Mouse (Mus musculus) stomach, embryonic 16.5 days (tissue): ENCODE results near the gene Acsm1. TPM values are rescaled to one million over a fixed set of nuclear protein-coding genes. Genes with fewer than 3 reads are reported as not detected.
"Not testable (repeated sequence)": the region's sequence is repeated elsewhere in the genome, so short reads cannot be mapped to it uniquely, and the experiment has no call there.

Experiments
- ATAC-seq: fragments of 200-750 bp; cut with Nextera tagmentation; 2 replicates; pipeline ENCODE4 v1.8.0; 2017; ENCODE audit warnings: moderate number of reproducible peaks, moderate TSS enrichment; ENCODE audit not compliant: insufficient read depth, low FRiP score
- H3K27ac ChIP-seq: fragments of 300-500 bp; sonication (generic); 2 replicates; pipeline ENCODE4 v1.5.1; 2014; ENCODE audit warnings: low read length
- H3K27me3 ChIP-seq: fragments of 300-500 bp; sonication (generic); 2 replicates; pipeline ENCODE4 v1.6.1; 2014; ENCODE audit warnings: low read length, control low read depth, mixed read lengths; ENCODE audit not compliant: control insufficient read depth, insufficient read depth
- H3K36me3 ChIP-seq: fragments of 300-500 bp; sonication (generic); 2 replicates; pipeline ENCODE4 v1.6.1; 2014; ENCODE audit warnings: low read length; ENCODE audit not compliant: control insufficient read depth, insufficient read depth
- H3K4me1 ChIP-seq: fragments of 300-500 bp; sonication (generic); 2 replicates; pipeline ENCODE4 v1.6.1; 2014; ENCODE audit warnings: low read length, control low read depth, mixed read lengths; ENCODE audit not compliant: control insufficient read depth, insufficient read depth
- H3K4me2 ChIP-seq: fragments of 300-500 bp; sonication (generic); 2 replicates; pipeline ENCODE4 v1.6.1; 2014; ENCODE audit warnings: low read depth, low read length, mixed read lengths
- H3K4me3 ChIP-seq: fragments of 300-500 bp; sonication (generic); replicated peaks from 2 replicates; pipeline ENCODE4 v1.5.1; 2014; ENCODE audit warnings: mild to moderate bottlenecking, low read length
- H3K9ac ChIP-seq: fragments of 300-500 bp; sonication (generic); 2 replicates; pipeline ENCODE4 v1.6.1; 2014; ENCODE audit warnings: low read length
- H3K9me3 ChIP-seq: fragments of 300-500 bp; sonication (generic); replicated peaks from 2 replicates; pipeline ENCODE4 v1.6.1; 2016; ENCODE audit warnings: low read length, control low read depth; ENCODE audit not compliant: control insufficient read depth
- WGBS: fragments of 180-500 bp; shearing (Covaris S2); extraction: QIAGEN DNeasy Blood & Tissue Kit; methylation state at CpG from one replicate; pipeline ENCODE4 v1.1.7; 2014; 5-methylcytosine and 5-hydroxymethylcytosine counted together
- polyA plus RNA-seq: library from polyadenylated mRNA; unstranded; fragments of >200 nt; fragmentation: Nextera tagmentation; extraction: Ambion mirVana; gene quantifications from 2 replicates; pipeline ENCODE4 v1.2.1, GENCODE M21; 2015

Gene Acsm1
- 0.25 and 0.56 TPM in 2 replicates for polyA plus RNA-seq

- no peaks in the 10 kb centered on the region for H3K4me1 ChIP-seq
- H3K9ac ChIP-seq = no peak within 1 kb of the TSS
- no peak for ATAC-seq
- H3K4me2 ChIP-seq = no peak within 1 kb of the TSS
- WGBS = 68% methylated on average over 5 of the region's 5 CpGs
- H3K27ac ChIP-seq = no peak within 1 kb of the TSS
- H3K36me3 ChIP-seq = no peaks in the 10 kb centered on the region
- no peak within 1 kb of the TSS for H3K4me3 ChIP-seq
- H3K27me3 ChIP-seq = no peaks in the 10 kb centered on the region
- H3K9me3 ChIP-seq = no peaks in the 10 kb centered on the region
These were observed at the start of gene Acsm1 for GRCm38 (mm10) chr7:119606664-119607076. Gene Acsm1, plus strand, starts transcription at chr7:119607026.

- H3K27me3 ChIP-seq = no peaks in the 10 kb centered on the region
- no peak overlapping the region for H3K9ac ChIP-seq
- no peak overlapping the region for H3K4me2 ChIP-seq
- H3K4me3 ChIP-seq = no peak overlapping the region
- no peaks in the 10 kb centered on the region for H3K36me3 ChIP-seq
- WGBS = 77% methylated on average over 3 of the region's 3 CpGs
- ATAC-seq = no peak
- no peaks in the 10 kb centered on the region for H3K9me3 ChIP-seq
- H3K27ac ChIP-seq = no peak overlapping the region
- H3K4me1 ChIP-seq = no peaks in the 10 kb centered on the region
These were observed 46.9 kb upstream of the Acsm1 start for GRCm38 (mm10) chr7:119559789-119560451.

GRCm38 (mm10) chr7:119560452-119560835 is 46.4 kb upstream of the Acsm1 start:
- no peak for ATAC-seq
- Histone ChIP-seq H3K9me3 (no peaks in the 10 kb centered on the region), H3K4me1 (no peaks in the 10 kb centered on the region), H3K4me3 (no peak overlapping the region), H3K9ac (no peak overlapping the region), H3K27me3 (no peaks in the 10 kb centered on the region), H3K36me3 (no peaks in the 10 kb centered on the region), H3K4me2 (no peak overlapping the region), H3K27ac (no peak overlapping the region)
- 84% methylated on average over 3 of the region's 3 CpGs for WGBS

- Histone ChIP-seq H3K4me2 (no peak overlapping the region), H3K27me3 (no peaks in the 10 kb centered on the region), H3K4me1 (no peaks in the 10 kb centered on the region), H3K9me3 (no peaks in the 10 kb centered on the region), H3K36me3 (no peaks in the 10 kb centered on the region), H3K9ac (no peak overlapping the region), H3K4me3 (no peak overlapping the region), H3K27ac (no peak overlapping the region)
- ATAC-seq = no peak
- 52% methylated on average over 4 of the region's 4 CpGs for WGBS
These were observed 45.4 kb upstream of the Acsm1 start for GRCm38 (mm10) chr7:119561441-119561840.

GRCm38 (mm10) chr7:119562476-119562875 is 44.4 kb upstream of the Acsm1 start:
- H3K27me3 ChIP-seq, H3K27ac ChIP-seq, H3K9ac ChIP-seq, H3K4me2 ChIP-seq, H3K4me1 ChIP-seq, H3K9me3 ChIP-seq, ATAC-seq, H3K4me3 ChIP-seq, H3K36me3 ChIP-seq: not testable (repeated sequence)
- WGBS = 88% methylated on average over 2 of the region's 2 CpGs

- ATAC-seq = no peak
- WGBS = 45% methylated on average over 3 of the region's 3 CpGs
These were observed 12.2 kb upstream of the Acsm1 start for GRCm38 (mm10) chr7:119594530-119595107.

GRCm38 (mm10) chr7:119595306-119595705 is 11.5 kb upstream of the Acsm1 start:
- no peak overlapping the region for H3K4me3 ChIP-seq
- WGBS = 40% methylated on average over 1 of the region's 1 CpGs
- ATAC-seq = no peak
- no peaks in the 10 kb centered on the region for H3K9me3 ChIP-seq
- H3K4me2 ChIP-seq = no peak overlapping the region
- H3K36me3 ChIP-seq = no peaks in the 10 kb centered on the region
- H3K27ac ChIP-seq = no peak overlapping the region
- H3K4me1 ChIP-seq = no peaks in the 10 kb centered on the region
- H3K9ac ChIP-seq = no peak overlapping the region
- no peaks in the 10 kb centered on the region for H3K27me3 ChIP-seq

More at GRCm38 (mm10) chr7:119594530-119595107, 12.2 kb upstream of the Acsm1 start:
- Histone ChIP-seq H3K9me3 (no peaks in the 10 kb centered on the region), H3K36me3 (no peaks in the 10 kb centered on the region), H3K4me3 (no peak overlapping the region), H3K27ac (no peak overlapping the region), H3K4me1 (no peaks in the 10 kb centered on the region), H3K4me2 (no peak overlapping the region), H3K27me3 (no peaks in the 10 kb centered on the region), H3K9ac (no peak overlapping the region)

- WGBS = 41% methylated on average over 2 of the region's 2 CpGs
- Histone ChIP-seq H3K9me3 (no peaks in the 10 kb centered on the region), H3K9ac (no peak overlapping the region), H3K4me2 (no peak overlapping the region), H3K4me1 (no peaks in the 10 kb centered on the region), H3K27me3 (no peaks in the 10 kb centered on the region), H3K36me3 (no peaks in the 10 kb centered on the region), H3K4me3 (no peak overlapping the region), H3K27ac (no peak overlapping the region)
- no peak for ATAC-seq
These were observed 10.3 kb upstream of the Acsm1 start for GRCm38 (mm10) chr7:119596536-119596935.

GRCm38 (mm10) chr7:119601195-119601953 is 5.5 kb upstream of the Acsm1 start:
- H3K9me3 ChIP-seq = no peaks in the 10 kb centered on the region
- H3K36me3 ChIP-seq = no peaks in the 10 kb centered on the region
- H3K4me3 ChIP-seq = no peak overlapping the region
- WGBS = 81% methylated on average over 2 of the region's 2 CpGs
- ATAC-seq = no peak
- H3K27ac ChIP-seq = no peak overlapping the region
- no peaks in the 10 kb centered on the region for H3K4me1 ChIP-seq
- H3K4me2 ChIP-seq = no peak overlapping the region
- H3K27me3 ChIP-seq = no peaks in the 10 kb centered on the region
- no peak overlapping the region for H3K9ac ChIP-seq
